Mouse (Mus musculus) small intestine, adult 2 months (tissue): Measurements from ENCODE around the gene Mboat2.
A peak's percentile ranks its signal among the peaks of the same experiment; 100 is the strongest.

Experiments used
- CTCF ChIP-seq: fragments of 200-500 bp; IDR thresholded peaks from 2 replicates; pipeline ENCODE4 v1.5.1; 2012; ENCODE audit warnings: low read depth, mild to moderate bottlenecking, control low read depth, inconsistent platforms, low read length, moderate library complexity, mixed read lengths; ENCODE audit not compliant: insufficient replicate concordance, insufficient read length; ENCODE audit errors: extremely low read depth
- POLR2A ChIP-seq: fragments of 200-500 bp; IDR thresholded peaks from 2 replicates; pipeline ENCODE4 v1.6.1; 2012; ENCODE audit warnings: low read depth, mild to moderate bottlenecking, control low read depth, inconsistent platforms, low read length, moderate library complexity

GRCm38 (mm10) chr12:24975115-24975733, 144.5 kb downstream of the Mboat2 start:
- TF ChIP-seq CTCF (peak; percentile 69; the same call in 1 of the 2 replicates), POLR2A (no peak)
